Mouse (Mus musculus) myocyte (in vitro differentiated cells): ENCODE data around the gene Zbtb26.

ENCODE experiments used
- CEBPB ChIP-seq: IDR thresholded peaks from 2 replicates; pipeline ENCODE4 v1.6.1; 2011; ENCODE audit warnings: mild to moderate bottlenecking, moderate library complexity; ENCODE audit not compliant: poor library complexity, insufficient read depth, severe bottlenecking
- E2F4 ChIP-seq: IDR thresholded peaks from one replicate; pipeline ENCODE4 v1.6.1; 2011; ENCODE audit warnings: mild to moderate bottlenecking, control low read depth, moderate library complexity; ENCODE audit not compliant: insufficient read depth
- MAX ChIP-seq: IDR thresholded peaks from one replicate; pipeline ENCODE4 v1.6.1; 2011; ENCODE audit warnings: low read depth, mild to moderate bottlenecking, control low read depth
- MYOD1 ChIP-seq, 3 experiments: IDR thresholded peaks; one replicate each; pipeline ENCODE4 v1.6.1; 2011; ENCODE audit warnings: control low read depth in 2 of 3, low read depth in 2 of 3, mild to moderate bottlenecking in 2 of 3, moderate library complexity in 1 of 3; ENCODE audit not compliant: insufficient read length in 2 of 3, control insufficient read depth in 1 of 3
- MYOG ChIP-seq, 3 experiments: IDR thresholded peaks; one replicate each; pipeline ENCODE4 v1.6.1; 2011; ENCODE audit warnings: control low read depth in 2 of 3, low read depth in 2 of 3, mild to moderate bottlenecking in 2 of 3; ENCODE audit not compliant: insufficient read length in 2 of 3, control insufficient read depth in 1 of 3, insufficient read depth in 1 of 3
- POLR2A ChIP-seq: IDR thresholded peaks from one replicate; pipeline ENCODE4 v1.6.1; 2011; ENCODE audit warnings: low read depth, mild to moderate bottlenecking, control low read depth, moderate library complexity; ENCODE audit not compliant: insufficient read length
- POLR2AphosphoS2 ChIP-seq: IDR thresholded peaks from one replicate; pipeline ENCODE4 v1.6.1; 2011; ENCODE audit warnings: low read depth, control low read depth; ENCODE audit not compliant: insufficient read length
- SRF ChIP-seq: IDR thresholded peaks from one replicate; pipeline ENCODE4 v1.6.1; 2011; ENCODE audit warnings: low read depth; ENCODE audit not compliant: control insufficient read depth, insufficient read length
- TCF12 ChIP-seq: IDR thresholded peaks from one replicate; pipeline ENCODE4 v1.6.1; 2011; ENCODE audit warnings: mild to moderate bottlenecking, control low read depth; ENCODE audit not compliant: poor library complexity, insufficient read depth, severe bottlenecking
- TCF3 ChIP-seq: IDR thresholded peaks from one replicate; pipeline ENCODE4 v1.6.1; 2011; ENCODE audit warnings: low read depth, control low read depth; ENCODE audit not compliant: insufficient read length
- USF1 ChIP-seq: IDR thresholded peaks from one replicate; pipeline ENCODE4 v1.6.1; 2011; ENCODE audit warnings: low read depth, mild to moderate bottlenecking, control low read depth, moderate library complexity

DNA sequence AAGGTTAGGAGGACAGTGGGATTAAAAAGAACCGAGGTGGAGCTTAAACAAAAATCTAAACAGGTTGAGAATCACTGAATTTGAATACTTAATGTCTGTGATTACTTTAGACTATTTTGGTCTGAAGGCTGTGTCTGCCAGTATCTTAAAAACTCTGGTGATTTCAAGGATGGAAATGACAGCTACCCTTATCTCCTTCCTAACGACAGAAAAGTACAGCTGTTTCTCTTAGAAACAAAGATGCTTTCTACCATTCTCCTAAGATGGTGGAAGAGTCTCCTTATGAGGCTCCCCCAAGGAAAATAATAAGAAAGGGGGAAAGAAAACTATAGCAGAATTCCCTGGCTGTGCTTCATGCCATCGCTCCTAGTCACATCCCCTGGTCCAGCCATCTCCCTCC, 21.0 kb downstream of the Zbtb26 start:
- TF ChIP-seq TCF12 (no peak), POLR2A (no peak), POLR2AphosphoS2 (no peak), USF1 (no peak), MAX (no peak), TCF3 (no peak), MYOG (IDR thresholded peaks at IDR 0.05; ENCODE audit: control insufficient read depth in 1 of 3, insufficient read depth in 1 of 3, insufficient read length in 2 of 3, low read depth in 2 of 3) (no peak), MYOD1 (IDR thresholded peaks at IDR 0.05; ENCODE audit: control insufficient read depth in 1 of 3, insufficient read length in 2 of 3, low read depth in 2 of 3) (no peak), SRF (no peak), CEBPB (no peak), E2F4 (no peak)
